In the genomic region with DNA sequence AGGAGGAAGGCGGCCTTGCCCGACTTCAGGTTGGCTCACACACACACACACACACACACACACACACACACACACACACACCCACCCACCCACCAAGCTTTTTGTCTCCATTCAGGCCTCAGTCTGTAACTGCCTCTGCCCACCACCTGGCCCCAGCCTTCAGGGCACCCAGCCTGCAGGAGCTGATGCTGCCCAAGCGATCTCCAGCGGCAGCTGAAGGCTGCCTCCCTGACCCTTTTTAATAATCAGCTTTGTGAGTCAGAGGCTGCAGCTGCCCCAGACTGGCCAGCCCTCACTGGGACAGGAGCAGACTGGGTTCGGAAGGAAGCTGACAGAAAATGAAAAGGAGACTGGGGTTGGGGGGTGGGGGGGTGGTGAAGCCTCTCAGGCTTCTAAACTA, we compare ENCODE assay signal across 7 mouse cellular contexts. TPM values are rescaled to one million over a fixed set of nuclear protein-coding genes. Genes with fewer than 3 reads are reported as not detected.
A peak's percentile ranks its signal among the peaks of the same experiment; 100 is the strongest.
DNase-seq lines count a peak whose midpoint lies in the region; ATAC-seq lines count a peak whose summit lies in the region.

No protein-coding gene starts in this region.

- no peaks in the 10 kb centered on the region for H3K27me3 ChIP-seq in kidney, embryonic 16.5 days (ENCODE audit: insufficient read depth, low read length)
- H3K27me3 ChIP-seq in hindbrain, embryonic 11.5 days (ENCODE audit: control insufficient read depth, insufficient read depth, low read length): no peaks in the 10 kb centered on the region

- DNase-seq in kidney, postnatal 14 days: no peak
- peak; percentile 65 to 69 for DNase-seq in adrenal gland, postnatal 36 days
- peak; percentile 43 for DNase-seq in hindbrain, embryonic 11.5 days (ENCODE audit: low spot score)
- peak; percentile 23 for DNase-seq in neural tube, embryonic 10.5 days (ENCODE audit: extremely low spot score, low spot score)
- DNase-seq in spleen, postnatal 4 days (ENCODE audit: low spot score in 2 of 2): no peak
- no peak for DNase-seq in left cerebral cortex, adult 9 months (ENCODE audit: low spot score in 2 of 2)

- ATAC-seq in kidney, embryonic 16.5 days (ENCODE audit: low FRiP score, low TSS enrichment): no peak
- ATAC-seq in hindbrain, embryonic 11.5 days (ENCODE audit: low FRiP score): peak; percentile 23; the same call in 1 of the 2 replicates

- H3K27ac ChIP-seq in kidney, embryonic 16.5 days (ENCODE audit: low read length): 0 out of 2 replicates have a peak overlapping the region, but pooled peaks have one; percentile 45
- peak overlapping the region; percentile 91 for H3K27ac ChIP-seq in hindbrain, embryonic 11.5 days (ENCODE audit: low read depth, low read length)

- no peak overlapping the region for H3K9ac ChIP-seq in kidney, embryonic 16.5 days (replicated peaks; ENCODE audit: low read length)
- H3K9ac ChIP-seq in hindbrain, embryonic 11.5 days (ENCODE audit: low read depth, low read length): peak overlapping the region; percentile 34; the same call in 1 of the 2 replicates

- no peak overlapping the region for H3K4me3 ChIP-seq in kidney, embryonic 16.5 days (ENCODE audit: low read length)
- peak overlapping the region; percentile 81 for H3K4me3 ChIP-seq in hindbrain, embryonic 11.5 days (ENCODE audit: low read depth, low read length)

- H3K4me2 ChIP-seq in kidney, embryonic 16.5 days (replicated peaks; ENCODE audit: low read depth, low read length): no peak overlapping the region; the same call in 1 of the 2 replicates
- H3K4me2 ChIP-seq in hindbrain, embryonic 11.5 days (replicated peaks; ENCODE audit: low read depth, low read length): peak overlapping the region; percentile 80

- WGBS in kidney, embryonic 16.5 days: 51% methylated on average over 4 of the region's 5 CpGs
- WGBS in hindbrain, embryonic 11.5 days: 28% methylated on average over 3 of the region's 5 CpGs

- no peaks in the 10 kb centered on the region for H3K9me3 ChIP-seq in kidney, embryonic 16.5 days (ENCODE audit: low read length)
- H3K9me3 ChIP-seq in hindbrain, embryonic 11.5 days (ENCODE audit: control insufficient read depth, low read length): no peaks in the 10 kb centered on the region

- H3K36me3 ChIP-seq in kidney, embryonic 16.5 days (ENCODE audit: insufficient read depth, low read length): no peaks in the 10 kb centered on the region
- no peaks in the 10 kb centered on the region for H3K36me3 ChIP-seq in hindbrain, embryonic 11.5 days (ENCODE audit: control insufficient read depth, insufficient read depth, low read length)

- H3K4me1 ChIP-seq in kidney, embryonic 16.5 days (ENCODE audit: insufficient read depth, low read length): peaks cover 47% of the 10 kb centered on the region
- peaks cover 13% of the 10 kb centered on the region for H3K4me1 ChIP-seq in hindbrain, embryonic 11.5 days (replicated peaks; ENCODE audit: control insufficient read depth, insufficient read depth, low read length)

RNA-seq across cellular contexts. Expression of a gene that starts 2.6 kb away (rescaled TPM):
- 15.6 and 17.0 TPM in 2 replicates for polyA plus RNA-seq in kidney, embryonic 16.5 days (2015; fragmentation: Nextera tagmentation; extraction: Ambion mirVana)
- total RNA-seq in adrenal gland, postnatal 36 days (2021): 10 to 100 TPM; 38.6 to 52.5 TPM
- polyA plus RNA-seq in hindbrain, embryonic 11.5 days (2014; fragmentation: Nextera tagmentation; extraction: Ambion mirVana): 57.9 and 61.8 TPM in 2 replicates

RNA-seq across cellular contexts. Expression of a gene that starts 17.8 kb away (rescaled TPM):
- 54.9 and 60.6 TPM in 2 replicates for polyA plus RNA-seq in kidney, embryonic 16.5 days (2015; fragmentation: Nextera tagmentation; extraction: Ambion mirVana)
- 10 to 100 TPM; 31.2 to 36.2 TPM for total RNA-seq in adrenal gland, postnatal 36 days (2021)
- polyA plus RNA-seq in hindbrain, embryonic 11.5 days (2014; fragmentation: Nextera tagmentation; extraction: Ambion mirVana): 61.6 and 70.6 TPM in 2 replicates

RNA-seq across cellular contexts. Expression of a gene that starts 18.0 kb away (rescaled TPM):
- polyA plus RNA-seq in kidney, embryonic 16.5 days (2015; fragmentation: Nextera tagmentation; extraction: Ambion mirVana): 74.8 and 77.8 TPM in 2 replicates
- total RNA-seq in adrenal gland, postnatal 36 days (2021): 10 to 100 TPM; 33.0 to 46.7 TPM
- 88.8 and 91.3 TPM in 2 replicates for polyA plus RNA-seq in hindbrain, embryonic 11.5 days (2014; fragmentation: Nextera tagmentation; extraction: Ambion mirVana)

RNA-seq across cellular contexts. Expression of a gene that starts 27.0 kb away (rescaled TPM):
- 38.8 and 41.2 TPM in 2 replicates for polyA plus RNA-seq in kidney, embryonic 16.5 days (2015; fragmentation: Nextera tagmentation; extraction: Ambion mirVana)
- total RNA-seq in adrenal gland, postnatal 36 days (2021): 10 to 100 TPM; 33.7 to 35.2 TPM
- 37.0 and 38.6 TPM in 2 replicates for polyA plus RNA-seq in hindbrain, embryonic 11.5 days (2014; fragmentation: Nextera tagmentation; extraction: Ambion mirVana)

RNA-seq across cellular contexts. Expression of a gene that starts 27.7 kb away (rescaled TPM):
- 729 and 742 TPM in 2 replicates for polyA plus RNA-seq in kidney, embryonic 16.5 days (2015; fragmentation: Nextera tagmentation; extraction: Ambion mirVana)
- total RNA-seq in adrenal gland, postnatal 36 days (2021): 100 to 1,000 TPM; 235 to 275 TPM
- polyA plus RNA-seq in hindbrain, embryonic 11.5 days (2014; fragmentation: Nextera tagmentation; extraction: Ambion mirVana): 935 and 944 TPM in 2 replicates

Comparison
In these comparisons a context has a peak if more than half of its experiments do, and no peak if none do; other contexts are left out.
1. DNase-seq: peak in adrenal gland, postnatal 36 days (2 of 2), hindbrain, embryonic 11.5 days (single experiment) and neural tube, embryonic 10.5 days (single experiment); none in kidney, postnatal 14 days (single experiment), spleen, postnatal 4 days (0 of 2) and left cerebral cortex, adult 9 months (0 of 2).